8 mouse cellular contexts compared by ENCODE assay signal in genomic region chr6:34988081-34988761, GRCm38 (mm10). TPM values are rescaled to one million over a fixed set of nuclear protein-coding genes. Genes with fewer than 3 reads are reported as not detected.
A peak's percentile ranks its signal among the peaks of the same experiment; 100 is the strongest.
DNase-seq lines count a peak whose midpoint lies in the region; ATAC-seq and TF ChIP-seq lines count a peak whose summit lies in the region.

Gene Slc23a4 (minus strand): TSS chr6:34988404.

- peak within 1 kb of the TSS; percentile 35; the same call in 1 of the 2 replicates for H3K4me2 ChIP-seq in hindbrain, postnatal 0 days (ENCODE audit: low read depth, low read length)
- peak within 1 kb of the TSS; percentile 40 for H3K4me2 ChIP-seq in midbrain, embryonic 13.5 days (replicated peaks)

- no peaks in the 10 kb centered on the region for H3K27me3 ChIP-seq in hindbrain, postnatal 0 days (ENCODE audit: insufficient read depth, low read length)
- peaks cover 4% of the 10 kb centered on the region; the same call in 1 of the 2 replicates for H3K27me3 ChIP-seq in midbrain, embryonic 13.5 days

- peaks cover 0 to 25% of the 10 kb centered on the region in 2 experiments; a peak in 2 of 4 replicates for H3K4me1 ChIP-seq in ES-E14 (ENCODE audit: control insufficient read depth in 2 of 2, insufficient read depth in 2 of 2, low read length in 2 of 2, poor library complexity in 1 of 2)
- H3K4me1 ChIP-seq in hindbrain, postnatal 0 days (ENCODE audit: insufficient read depth, low read length) = no peaks in the 10 kb centered on the region
- peaks cover 13% of the 10 kb centered on the region for H3K4me1 ChIP-seq in midbrain, embryonic 13.5 days (replicated peaks)

- no peaks in the 10 kb centered on the region for H3K36me3 ChIP-seq in ES-E14 (ENCODE audit: control insufficient read depth, insufficient read depth, low read length, poor library complexity, severe bottlenecking)
- no peaks in the 10 kb centered on the region for H3K36me3 ChIP-seq in hindbrain, postnatal 0 days (ENCODE audit: insufficient read depth, low read length)
- H3K36me3 ChIP-seq in midbrain, embryonic 13.5 days = no peaks in the 10 kb centered on the region

- 10% methylated on average over 20 of the region's 20 CpGs for WGBS in hindbrain, postnatal 0 days
- WGBS in midbrain, embryonic 13.5 days = 10% methylated on average over 20 of the region's 20 CpGs

- peak within 1 kb of the TSS; percentile 27; the same call in 1 of the 2 replicates for H3K27ac ChIP-seq in ES-E14 (ENCODE audit: insufficient read depth, low read depth, low read length, poor library complexity, severe bottlenecking)
- H3K27ac ChIP-seq in hindbrain, postnatal 0 days = no peak within 1 kb of the TSS
- no peak within 1 kb of the TSS for H3K27ac ChIP-seq in midbrain, embryonic 13.5 days

- ATAC-seq in hindbrain, postnatal 0 days = no peak
- peak; percentile 24; the same call in 1 of the 2 replicates for ATAC-seq in midbrain, embryonic 13.5 days
- ATAC-seq in cerebellum, adult (ENCODE audit: insufficient number of reproducible peaks, low FRiP score, low TSS enrichment) = no peak

- no peaks in the 10 kb centered on the region for H3K9me3 ChIP-seq in ES-E14 (ENCODE audit: control insufficient read depth, insufficient read depth, low read depth, low read length)
- no peaks in the 10 kb centered on the region for H3K9me3 ChIP-seq in hindbrain, postnatal 0 days (ENCODE audit: low read length)
- H3K9me3 ChIP-seq in midbrain, embryonic 13.5 days = no peaks in the 10 kb centered on the region

- H3K4me3 ChIP-seq in ES-E14 (ENCODE audit: insufficient read depth in 1 of 2, low read depth in 1 of 2, low read length in 2 of 2, poor library complexity in 1 of 2, severe bottlenecking in 1 of 2) = peak within 1 kb of the TSS in 1 of 2 experiments; percentile 24; a peak in 2 of 4 replicates
- H3K4me3 ChIP-seq in hindbrain, postnatal 0 days (ENCODE audit: low read length) = no peak within 1 kb of the TSS
- peak within 1 kb of the TSS; percentile 13; the same call in 1 of the 2 replicates for H3K4me3 ChIP-seq in midbrain, embryonic 13.5 days (replicated peaks)

- peak within 1 kb of the TSS; percentile 42; the same call in 1 of the 2 replicates for H3K9ac ChIP-seq in ES-E14 (ENCODE audit: insufficient read depth, low read depth, low read length, poor library complexity, severe bottlenecking)
- H3K9ac ChIP-seq in hindbrain, postnatal 0 days (replicated peaks; ENCODE audit: low read length) = no peak within 1 kb of the TSS
- 0 out of 2 replicates have a peak within 1 kb of the TSS, but pooled peaks have one; percentile 6 for H3K9ac ChIP-seq in midbrain, embryonic 13.5 days (replicated peaks)

- peak; percentile 46 for DNase-seq in ES-E14 (ENCODE audit: low read depth, low spot score)
- peak; percentile 42 for DNase-seq in brain, embryonic 14.5 days (ENCODE audit: low read depth)
- DNase-seq in hindbrain, postnatal 0 days (ENCODE audit: low spot score) = peak; percentile 24
- DNase-seq in thymus, postnatal 36 days = peak; percentile 52 to 65
- no peak for DNase-seq in frontal cortex, postnatal 25 days (ENCODE audit: low spot score in 2 of 2)
- DNase-seq in cerebellum, adult 18-20 months = no peak

- no peak for TF ChIP-seq POLR2A in brain, embryonic 14.5 days (IDR thresholded peaks at IDR 0.05; ENCODE audit: borderline replicate concordance, extremely low read depth, insufficient read depth, insufficient read length, poor library complexity, severe bottlenecking)

- in situ Hi-C loops in ES-E14 (cut with MboI; ENCODE audit: low sequenced_read_pairs in 2 of 2, unreplicated experiment in 2 of 2) = no loop called here

- TF ChIP-seq CTCF in brain, embryonic 14.5 days (IDR thresholded peaks at IDR 0.05; ENCODE audit: borderline replicate concordance, extremely low read depth, insufficient read depth, insufficient read length) = no peak
- no peak for TF ChIP-seq CTCF in hindbrain, postnatal 0 days (IDR thresholded peaks at IDR 0.05; ENCODE audit: low read depth)

TF ChIP-seq in ES-E14, 5 proteins besides CTCF, POLR2A, EP300 and RAD21:
- TF ChIP-seq MAFK (IDR thresholded peaks at IDR 0.05; ENCODE audit: insufficient read depth, low read depth, low read length) (no peak), ZNF384 (IDR thresholded peaks at IDR 0.05; ENCODE audit: low read depth, low read length) (no peak), CHD2 (IDR thresholded peaks at IDR 0.05; ENCODE audit: low read depth, low read length) (no peak), HCFC1 (IDR thresholded peaks at IDR 0.05; ENCODE audit: borderline replicate concordance, insufficient read depth, low read length) (no peak), ZC3H11A (IDR thresholded peaks at IDR 0.05; ENCODE audit: borderline replicate concordance, low read depth, low read length) (no peak)

RNA-seq across cellular contexts. Expression of gene Slc23a4, which starts in this region (rescaled TPM):
- total RNA-seq in ES-E14 (2012; rRNA removed) = 2.1 and 3.1 TPM in 2 replicates
- 1.7 and 2.0 TPM in 2 replicates for polyA plus RNA-seq in brain, embryonic 14.5 days (2012; rRNA removed)
- 1.8 and 2.6 TPM in 2 replicates for total RNA-seq in hindbrain, postnatal 0 days (2014; rRNA removed)
- polyA plus RNA-seq in hindbrain, postnatal 0 days (2015; fragmentation: Nextera tagmentation; extraction: Ambion mirVana) = 0.67 and 0.68 TPM in 2 replicates
- 0.52 and 0.71 TPM in 2 replicates for polyA plus RNA-seq in midbrain, embryonic 13.5 days (2015; fragmentation: Nextera tagmentation; extraction: Ambion mirVana)

Comparison
In these comparisons a context has a peak if more than half of its experiments do, and no peak if none do; other contexts are left out.
1. Peak in ATAC-seq, H3K4me3 ChIP-seq, H3K9ac ChIP-seq and H3K4me2 ChIP-seq in midbrain, embryonic 13.5 days; RNA of the gene not detected or under 1 TPM.
2. DNase-seq: peak in ES-E14 (single experiment), brain, embryonic 14.5 days (single experiment), hindbrain, postnatal 0 days (single experiment) and thymus, postnatal 36 days (2 of 2); none in frontal cortex, postnatal 25 days (0 of 2) and cerebellum, adult 18-20 months (0 of 2).